Mouse (Mus musculus) midbrain, embryonic 14.5 days (tissue): ENCODE data around the gene Gm49403. TPM values are rescaled to one million over a fixed set of nuclear protein-coding genes. Genes with fewer than 3 reads are reported as not detected.

ENCODE experiments used
- ATAC-seq: fragments of 200-750 bp; cut with Nextera tagmentation; 2 replicates; pipeline ENCODE4 v1.8.0; 2017; ENCODE audit warnings: moderate number of reproducible peaks, moderate library complexity; ENCODE audit not compliant: low FRiP score, low TSS enrichment
- DNase-seq: peaks from one replicate; pipeline ENCODE4 v3.0.0-alpha.2; 2015
- H3K27ac ChIP-seq: fragments of 300-500 bp; sonication (generic); replicated peaks from 2 replicates; pipeline ENCODE4 v1.5.1; 2014; ENCODE audit warnings: mild to moderate bottlenecking, low read depth, low read length, moderate library complexity
- H3K27me3 ChIP-seq: fragments of 300-500 bp; sonication (generic); 2 replicates; pipeline ENCODE4 v1.6.1; 2014; ENCODE audit warnings: low read length, control low read depth, mixed read lengths; ENCODE audit not compliant: control insufficient read depth, insufficient read depth
- H3K36me3 ChIP-seq: fragments of 300-500 bp; sonication (generic); 2 replicates; pipeline ENCODE4 v1.6.1; 2014; ENCODE audit warnings: low read length, control low read depth; ENCODE audit not compliant: control insufficient read depth, insufficient read depth
- H3K4me1 ChIP-seq: fragments of 300-500 bp; sonication (generic); 2 replicates; pipeline ENCODE4 v1.6.1; 2014; ENCODE audit warnings: mild to moderate bottlenecking, antibody characterized with exemption, low read length, control low read depth; ENCODE audit not compliant: control insufficient read depth, insufficient read depth
- H3K4me2 ChIP-seq: fragments of 300-500 bp; sonication (generic); 2 replicates; pipeline ENCODE4 v1.6.1; 2014; ENCODE audit warnings: mild to moderate bottlenecking, low read length, moderate library complexity
- H3K4me3 ChIP-seq: fragments of 300-500 bp; sonication (generic); replicated peaks from 2 replicates; pipeline ENCODE4 v1.5.1; 2014; ENCODE audit warnings: low read depth, low read length
- H3K9ac ChIP-seq: fragments of 300-500 bp; sonication (generic); replicated peaks from 2 replicates; pipeline ENCODE4 v1.6.1; 2014; ENCODE audit warnings: mild to moderate bottlenecking, low read length, moderate library complexity
- H3K9me3 ChIP-seq: fragments of 300-500 bp; sonication (generic); 2 replicates; pipeline ENCODE4 v1.6.1; 2016; ENCODE audit warnings: low read length, control low read depth, mixed read lengths; ENCODE audit not compliant: control insufficient read depth
- WGBS: fragments of 180-500 bp; shearing (Covaris S2); extraction: QIAGEN DNeasy Blood & Tissue Kit; methylation state at CpG from one replicate; pipeline ENCODE4 v1.1.7; 2014; 5-methylcytosine and 5-hydroxymethylcytosine counted together
- polyA plus RNA-seq: library from polyadenylated mRNA; unstranded; fragments of >200 nt; fragmentation: Nextera tagmentation; extraction: Ambion mirVana; gene quantifications from 2 replicates; pipeline ENCODE4 v1.2.1, GENCODE M21; 2014

Gene Gm49403
- polyA plus RNA-seq, 1 experiment from 2014 or later: not detected

GRCm38 (mm10) chr19:8844371-8845129 lies 39.2 kb upstream of the Gm49403 start:
- no peak overlapping the region for H3K27ac ChIP-seq
- no peak overlapping the region for H3K9ac ChIP-seq
- peaks cover 14% of the 10 kb centered on the region for H3K4me1 ChIP-seq
- no peaks in the 10 kb centered on the region for H3K9me3 ChIP-seq
- H3K4me3 ChIP-seq: no peak overlapping the region
- H3K36me3 ChIP-seq: peaks cover 61% of the 10 kb centered on the region
- DNase-seq (peak; percentile 92), ATAC-seq (no peak)
- no peak overlapping the region for H3K4me2 ChIP-seq
- no peaks in the 10 kb centered on the region for H3K27me3 ChIP-seq
- WGBS: 48% methylated on average over 5 of the region's 5 CpGs

- Histone ChIP-seq H3K4me3 (no peak overlapping the region), H3K27ac (no peak overlapping the region), H3K9me3 (no peaks in the 10 kb centered on the region), H3K4me1 (no peaks in the 10 kb centered on the region), H3K4me2 (no peak overlapping the region), H3K27me3 (no peaks in the 10 kb centered on the region), H3K9ac (no peak overlapping the region), H3K36me3 (peaks cover 50% of the 10 kb centered on the region)
- no peak for ATAC-seq
- WGBS: 80% methylated on average over 5 of the region's 5 CpGs
- no peak for DNase-seq
These were observed 35.4 kb upstream of the Gm49403 start for GRCm38 (mm10) chr19:8848356-8848755.

- DNase-seq (peak; percentile 9), ATAC-seq (no peak)
- 39% methylated on average over 7 of the region's 7 CpGs for WGBS
- no peak within 1 kb of the TSS for H3K9ac ChIP-seq
- H3K4me1 ChIP-seq: no peaks in the 10 kb centered on the region
- no peaks in the 10 kb centered on the region for H3K27me3 ChIP-seq
- no peaks in the 10 kb centered on the region for H3K9me3 ChIP-seq
- H3K27ac ChIP-seq: no peak within 1 kb of the TSS
- H3K36me3 ChIP-seq: peaks cover 37% of the 10 kb centered on the region
- no peak within 1 kb of the TSS for H3K4me2 ChIP-seq
- no peak within 1 kb of the TSS for H3K4me3 ChIP-seq
These were observed 33.3 kb upstream of the Gm49403 start, which contains the start of gene Lrrn4cl for GRCm38 (mm10) chr19:8850402-8850901. Gene Lrrn4cl, plus strand, starts transcription at chr19:8850768.

GRCm38 (mm10) chr19:8851639-8852038 lies 32.1 kb upstream of the Gm49403 start:
- no peaks in the 10 kb centered on the region for H3K9me3 ChIP-seq

GRCm38 (mm10) chr19:8852236-8852928 lies 31.3 kb upstream of the Gm49403 start:
- WGBS: 63% methylated on average over 10 of the region's 10 CpGs

More at GRCm38 (mm10) chr19:8851639-8852038, 32.1 kb upstream of the Gm49403 start:
- ATAC-seq: no peak
- H3K27ac ChIP-seq: no peak overlapping the region
- peaks cover 25% of the 10 kb centered on the region for H3K36me3 ChIP-seq
- DNase-seq: no peak
- no peaks in the 10 kb centered on the region for H3K4me1 ChIP-seq
- H3K9ac ChIP-seq: no peak overlapping the region
- H3K4me2 ChIP-seq: no peak overlapping the region
- 50% methylated on average over 7 of the region's 7 CpGs for WGBS
- H3K4me3 ChIP-seq: no peak overlapping the region
- no peaks in the 10 kb centered on the region for H3K27me3 ChIP-seq

GRCm38 (mm10) chr19:8853117-8853516 lies 30.6 kb upstream of the Gm49403 start:
- H3K9ac ChIP-seq: no peak overlapping the region
- WGBS: 85% methylated on average over 3 of the region's 3 CpGs
- H3K4me1 ChIP-seq: no peaks in the 10 kb centered on the region
- H3K4me2 ChIP-seq: no peak overlapping the region
- ATAC-seq: no peak
- DNase-seq: no peak
- no peaks in the 10 kb centered on the region for H3K9me3 ChIP-seq
- no peaks in the 10 kb centered on the region for H3K27me3 ChIP-seq
- no peak overlapping the region for H3K4me3 ChIP-seq
- no peak overlapping the region for H3K27ac ChIP-seq
- H3K36me3 ChIP-seq: peaks cover 11% of the 10 kb centered on the region

More at GRCm38 (mm10) chr19:8852236-8852928, 31.3 kb upstream of the Gm49403 start:
- Histone ChIP-seq H3K36me3 (peaks cover 17% of the 10 kb centered on the region), H3K4me1 (no peaks in the 10 kb centered on the region), H3K4me3 (no peak overlapping the region), H3K27ac (no peak overlapping the region), H3K4me2 (no peak overlapping the region), H3K9me3 (no peaks in the 10 kb centered on the region), H3K27me3 (no peaks in the 10 kb centered on the region), H3K9ac (no peak overlapping the region)
- ATAC-seq (no peak), DNase-seq (no peak)

- 47% methylated on average over 4 of the region's 4 CpGs for WGBS
- DNase-seq: peak; percentile 69
- no peaks in the 10 kb centered on the region for H3K9me3 ChIP-seq
- H3K27ac ChIP-seq: no peak overlapping the region
- no peak overlapping the region for H3K9ac ChIP-seq
- no peaks in the 10 kb centered on the region for H3K27me3 ChIP-seq
- no peak overlapping the region for H3K4me2 ChIP-seq
- H3K4me1 ChIP-seq: no peaks in the 10 kb centered on the region
- ATAC-seq: no peak
- no peak overlapping the region for H3K4me3 ChIP-seq
- H3K36me3 ChIP-seq: no peaks in the 10 kb centered on the region
These were observed 26.0 kb upstream of the Gm49403 start for GRCm38 (mm10) chr19:8857689-8858088.

- H3K4me2 ChIP-seq: no peak overlapping the region
- no peaks in the 10 kb centered on the region for H3K9me3 ChIP-seq
- H3K27me3 ChIP-seq: no peaks in the 10 kb centered on the region
- H3K36me3 ChIP-seq: no peaks in the 10 kb centered on the region
- ATAC-seq (no peak), DNase-seq (peak; percentile 62)
- no peak overlapping the region for H3K4me3 ChIP-seq
- H3K9ac ChIP-seq: no peak overlapping the region
- WGBS: 12% methylated on average over 1 of the region's 1 CpGs
- no peak overlapping the region for H3K27ac ChIP-seq
- H3K4me1 ChIP-seq: no peaks in the 10 kb centered on the region
These were observed 24.7 kb upstream of the Gm49403 start for GRCm38 (mm10) chr19:8859018-8859417.
